Mouse (Mus musculus) spleen, embryonic (tissue): Measurements from ENCODE around the gene Tmem161a.

Source experiments
- CTCF ChIA-PET: fragments of 350-600 bp; sonication (Branson Sonifier 250); formaldehyde crosslinking; loops from one replicate; lab custom pipeline; 2022; lab: Charles Lee

Gene Tmem161a

GRCm38 (mm10) chr8:70159211-70159610 lies 12.9 kb upstream of the Tmem161a start:
- CTCF ChIA-PET = interaction anchor here (0.7 to 1.0 kb wide), 2 partner anchors 18 to 90 kb away, joined by 3 to 4 read pairs; no protein-coding TSS in a partner anchor

- CTCF ChIA-PET = no interaction called here
Measured at GRCm38 (mm10) chr8:70160015-70160414, 12.1 kb upstream of the Tmem161a start.

GRCm38 (mm10) chr8:70163316-70163715 lies 8.8 kb upstream of the Tmem161a start:
- CTCF ChIA-PET = no interaction called here

DNA sequence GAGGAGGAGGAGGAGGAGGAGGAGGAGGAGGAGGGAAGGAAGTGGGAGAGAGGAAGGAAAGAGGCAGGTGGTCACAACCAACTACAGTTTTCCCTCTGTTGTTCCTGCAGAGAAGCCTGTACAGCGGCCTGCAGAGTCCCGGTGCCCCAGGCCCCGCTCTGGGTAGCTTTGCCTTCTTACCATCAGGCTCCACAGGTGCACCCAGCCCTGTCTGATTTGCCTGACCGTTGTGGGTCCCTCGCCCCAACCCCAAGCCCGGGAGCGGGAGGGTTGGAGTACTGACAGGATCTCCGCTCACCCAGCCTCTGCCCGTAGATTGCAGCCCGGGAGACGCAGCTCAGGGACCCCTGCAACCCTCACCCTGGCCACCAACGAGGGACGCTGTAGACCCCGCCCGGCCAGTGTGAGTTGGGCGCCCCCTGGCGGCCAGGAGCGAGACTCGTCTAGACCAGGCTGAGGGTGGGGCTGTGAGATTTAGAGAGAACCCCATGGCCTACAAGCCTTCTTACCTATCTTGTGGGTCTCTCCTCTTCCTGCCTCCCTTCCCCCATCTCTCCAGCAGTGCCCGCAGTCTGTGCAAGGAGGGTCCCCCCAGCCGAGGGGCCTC lies 5.5 kb upstream of the Tmem161a start:
- CTCF ChIA-PET = interaction anchor here (0.7 to 0.9 kb wide), 2 partner anchors 12 to 62 kb away, joined by 3 read pairs; no protein-coding TSS in a partner anchor

- CTCF ChIA-PET = no interaction called here
Measured at GRCm38 (mm10) chr8:70170116-70170515, 2.0 kb upstream of the Tmem161a start.

DNA sequence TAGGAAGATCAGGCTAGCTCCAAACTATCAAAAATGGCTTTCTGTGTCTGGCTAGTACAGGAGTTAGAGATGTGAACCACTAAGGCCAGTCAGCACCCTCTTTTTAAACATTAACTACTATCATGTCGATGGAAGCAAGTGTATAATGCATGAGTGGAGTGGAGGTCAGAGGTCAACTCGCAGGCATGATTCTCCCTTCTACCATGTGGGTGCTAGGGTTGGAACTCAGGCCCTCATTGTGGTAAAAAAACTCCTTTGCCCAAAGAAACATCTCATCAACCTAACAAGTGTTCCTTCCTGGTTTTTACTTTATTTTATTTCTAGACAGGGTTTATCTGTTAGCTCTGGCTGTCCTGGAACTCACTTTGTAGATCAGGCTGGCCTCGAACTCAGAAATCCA lies 1.4 kb upstream of the Tmem161a start:
- CTCF ChIA-PET = no interaction called here

- CTCF ChIA-PET = interaction anchor here (0.5 kb wide), 1 partner anchor 580 kb away, joined by 4 read pairs; no protein-coding TSS in a partner anchor
Measured at GRCm38 (mm10) chr8:70171240-70171639, 916 bp upstream of the Tmem161a start.

DNA sequence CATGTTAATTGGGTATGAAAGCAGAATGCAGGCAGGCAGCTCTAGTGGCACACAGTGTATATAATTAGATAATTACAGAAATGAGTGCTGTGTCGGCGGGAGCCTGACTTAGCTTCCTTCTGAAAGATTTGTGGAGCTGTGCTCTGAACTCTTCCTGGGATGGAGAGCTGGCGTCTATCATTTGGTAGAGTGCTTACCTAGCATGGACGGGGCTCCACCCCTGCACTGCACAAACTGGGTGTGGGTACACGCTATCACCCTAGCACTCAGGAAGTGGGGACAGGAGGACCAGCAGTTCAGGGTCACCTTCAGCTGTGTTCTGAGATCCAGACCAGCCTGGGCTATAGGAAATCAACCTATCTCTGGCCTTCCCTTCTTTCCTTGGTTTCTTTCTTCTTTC lies 1.2 kb downstream of the Tmem161a start:
- CTCF ChIA-PET = interaction anchor here (0.6 to 0.7 kb wide), 4 partner anchors 33 to 710 kb away, joined by 3 to 7 read pairs (median 5); no protein-coding TSS in a partner anchor

DNA sequence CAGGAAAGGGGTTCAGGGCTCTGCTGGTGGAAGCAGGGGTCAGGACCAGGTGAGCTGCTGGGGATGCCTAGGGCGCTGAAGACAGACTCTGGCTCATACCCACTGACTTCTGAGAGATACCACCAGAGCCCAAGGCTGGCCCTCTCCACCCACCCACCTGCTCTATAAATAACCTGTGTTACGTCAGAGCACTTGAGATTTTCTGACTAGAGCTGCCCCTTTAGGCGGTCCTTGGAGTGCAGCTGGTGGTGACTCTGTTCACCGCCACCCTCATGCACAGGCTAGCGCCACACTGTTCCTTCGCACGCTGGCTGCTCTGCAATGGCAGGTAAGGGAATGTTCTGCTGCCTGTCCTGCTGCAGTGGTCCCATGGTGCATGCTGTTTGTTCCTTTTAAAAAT lies 1.9 kb downstream of the Tmem161a start:
- CTCF ChIA-PET = interaction anchor here (0.6 kb wide), 1 partner anchor 35 kb away, joined by 3 read pairs; no protein-coding TSS in a partner anchor

GRCm38 (mm10) chr8:70178231-70178630 lies 6.1 kb downstream of the Tmem161a start:
- CTCF ChIA-PET = no interaction called here

DNA sequence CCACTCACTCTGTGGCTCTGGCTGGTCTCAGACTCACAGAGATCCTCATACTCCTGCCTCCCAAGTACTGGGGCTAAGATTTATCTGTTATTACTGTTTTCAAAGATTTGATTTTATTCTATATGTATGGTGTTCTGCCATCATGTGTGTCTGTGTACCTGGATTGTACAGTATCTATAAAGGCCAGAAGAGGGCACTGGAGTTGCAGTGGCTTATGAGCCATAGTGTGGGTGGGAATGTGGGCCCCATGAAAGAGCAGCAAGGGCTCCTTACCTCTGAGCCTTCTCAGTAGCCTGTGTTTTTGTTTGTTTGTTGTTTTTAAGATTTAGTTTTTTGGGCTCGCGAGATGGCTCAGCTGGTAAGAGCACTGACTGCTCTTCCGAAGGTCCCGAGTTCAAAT lies 6.9 kb downstream of the Tmem161a start:
- CTCF ChIA-PET = no interaction called here

GRCm38 (mm10) chr8:70181212-70181902 lies 9.2 kb downstream of the Tmem161a start:
- CTCF ChIA-PET = no interaction called here

GRCm38 (mm10) chr8:70181903-70182252 lies 9.7 kb downstream of the Tmem161a start:
- CTCF ChIA-PET = no interaction called here

GRCm38 (mm10) chr8:70183194-70183593 lies 11.0 kb downstream of the Tmem161a start:
- CTCF ChIA-PET = interaction anchor here (0.6 kb wide), 1 partner anchor 741 kb away, joined by 13 read pairs; no protein-coding TSS in a partner anchor

DNA sequence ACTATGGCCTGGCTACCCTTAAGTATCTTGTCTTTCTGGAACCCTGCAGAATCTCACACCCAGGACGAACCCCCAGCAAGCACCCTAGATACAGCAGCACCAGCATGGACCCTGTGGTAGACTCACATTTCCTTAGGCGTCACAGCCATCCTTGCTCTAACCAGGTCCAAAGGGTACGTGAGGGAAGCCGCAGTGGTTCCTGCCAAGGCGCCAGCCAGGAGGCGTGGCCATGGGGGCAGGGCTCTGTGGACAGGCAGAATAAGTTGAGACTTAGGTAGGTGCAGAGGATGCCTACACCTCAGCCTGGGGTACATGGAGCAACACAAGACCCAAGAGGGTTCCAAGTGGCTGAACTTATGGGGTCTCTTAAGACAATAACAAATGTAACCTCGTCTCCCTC lies 16.6 kb downstream of the Tmem161a start:
- CTCF ChIA-PET = no interaction called here

GRCm38 (mm10) chr8:70193238-70193637 lies 21.1 kb downstream of the Tmem161a start:
- CTCF ChIA-PET = no interaction called here

GRCm38 (mm10) chr8:70194191-70194590 lies 22.0 kb downstream of the Tmem161a start:
- CTCF ChIA-PET = no interaction called here

DNA sequence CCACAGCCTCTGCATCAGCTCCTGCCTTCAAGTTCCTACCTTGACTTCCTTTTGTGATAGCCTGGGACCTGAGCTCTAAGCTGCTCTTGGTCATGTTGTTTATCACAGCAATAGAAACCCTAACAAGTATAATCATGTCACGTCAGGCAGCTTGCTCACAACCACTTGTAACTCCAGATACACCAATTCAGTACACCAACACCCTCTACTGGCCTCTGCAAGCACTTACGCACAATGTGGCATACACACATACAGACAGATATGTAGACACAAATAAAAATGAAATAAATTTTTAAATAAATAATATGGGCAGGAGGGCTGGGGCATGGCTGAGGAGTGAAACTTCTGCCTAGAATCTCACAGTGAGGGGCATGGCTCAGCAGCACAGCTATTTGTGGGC lies 23.6 kb downstream of the Tmem161a start:
- CTCF ChIA-PET = no interaction called here

- CTCF ChIA-PET = no interaction called here
Measured at GRCm38 (mm10) chr8:70197603-70198002, 25.4 kb downstream of the Tmem161a start.

DNA sequence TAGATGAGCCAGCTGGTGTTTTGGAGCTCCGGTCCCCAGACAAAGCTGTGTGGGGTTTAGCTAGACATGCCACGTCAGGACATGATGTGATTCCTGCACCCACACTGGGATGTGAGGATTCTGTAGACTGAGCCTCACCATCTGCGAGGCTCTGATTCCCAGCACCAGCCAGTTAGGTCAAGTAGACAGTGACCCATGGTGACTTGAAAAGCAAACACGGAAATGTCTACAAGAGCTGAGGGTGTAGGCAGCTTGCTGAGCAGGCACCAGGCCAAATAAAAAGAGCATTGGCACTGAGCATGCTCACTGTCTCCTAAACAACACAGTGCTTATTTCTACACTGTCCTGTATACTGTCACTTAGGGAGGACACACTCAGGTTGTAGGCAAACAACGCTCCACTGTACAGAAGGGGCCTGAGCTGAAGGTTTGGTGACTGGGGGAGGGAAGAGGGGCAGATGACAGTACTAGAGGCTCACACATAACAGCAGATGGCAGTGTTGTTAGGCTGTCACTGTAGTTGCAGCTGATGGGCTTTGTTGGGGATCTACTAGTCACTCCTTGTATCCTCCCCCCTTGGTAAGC lies 28.0 kb downstream of the Tmem161a start:
- CTCF ChIA-PET = no interaction called here

GRCm38 (mm10) chr8:70201417-70201816 lies 29.3 kb downstream of the Tmem161a start:
- CTCF ChIA-PET = no interaction called here

GRCm38 (mm10) chr8:70203072-70203471 lies 30.9 kb downstream of the Tmem161a start:
- CTCF ChIA-PET = interaction anchor here (0.6 kb wide), 1 partner anchor 63 kb away, joined by 3 read pairs; no protein-coding TSS in a partner anchor

- CTCF ChIA-PET = no interaction called here
Measured at GRCm38 (mm10) chr8:70204757-70205156, 32.6 kb downstream of the Tmem161a start.
